ENCODE assay signal across 12 mouse cellular contexts in genomic region chr3:51511983-51512382, GRCm38 (mm10). TPM values are rescaled to one million over a fixed set of nuclear protein-coding genes. Genes with fewer than 3 reads are reported as not detected.
A peak's percentile ranks its signal among the peaks of the same experiment; 100 is the strongest.
DNase-seq lines count a peak whose midpoint lies in the region; ATAC-seq lines count a peak whose summit lies in the region.
"Had no signal": no experiment of that assay in that cellular context is flagged by ENCODE, and none has a peak within 500 bp of the region (broad histone marks: within the 10 kb centered on the region; RNA-seq: fewer than 3 reads in every experiment).

No protein-coding gene starts in this region.

- peak; percentile 62 for ATAC-seq in cerebellum, adult (ENCODE audit: insufficient number of reproducible peaks, low FRiP score, low TSS enrichment)
- no peak for ATAC-seq in megakaryocyte, adult 5-6 weeks (ENCODE audit: poor library complexity, severe bottlenecking)
- ATAC-seq: intestine, postnatal 0 days had no signal

- DNase-seq in cerebellum, postnatal 4 days (ENCODE audit: low spot score in 2 of 2): no peak
- peak; percentile 22 for DNase-seq in 3134 (ENCODE audit: extremely low read depth, insufficient read length, low spot score)
- peak; percentile 67 for DNase-seq in cerebellum, adult 11-12 months
- peak; percentile 55 to 56 for DNase-seq in cerebellum, postnatal 14 days
- DNase-seq in heart, postnatal 4 days: no peak
- DNase-seq in embryo, embryonic 10.5 days (ENCODE audit: low spot score): no peak
- DNase-seq: adrenal gland, adult 8-10 months; forebrain, postnatal 0 days; right cerebral cortex, postnatal 14 days had no signal

RNA-seq across cellular contexts. Expression of gene Rab33b, which starts 28.3 kb away (rescaled TPM):
- 17.5 and 20.0 TPM in 2 replicates for total RNA-seq in megakaryocyte, adult 5-6 weeks (2015)
- 15.8 and 16.2 TPM in 2 replicates for total RNA-seq in megakaryocyte, adult 5-6 weeks (2017)
- 10 to 100 TPM; 13.6 to 14.3 TPM for total RNA-seq in heart, postnatal 4 days (2021)

RNA-seq across cellular contexts. Expression of gene Setd7, which starts 48.7 kb away (rescaled TPM):
- 20.5 and 21.7 TPM in 2 replicates for total RNA-seq in megakaryocyte, adult 5-6 weeks (2015)
- 15.0 and 23.1 TPM in 2 replicates for total RNA-seq in megakaryocyte, adult 5-6 weeks (2017)
- 10 to 100 TPM; 54.0 to 58.7 TPM for total RNA-seq in heart, postnatal 4 days (2021)

Comparison
In these comparisons a context has a peak if more than half of its experiments do, and no peak if none do; other contexts are left out.
1. DNase-seq: peak in 3134 (single experiment), cerebellum, adult 11-12 months (single experiment) and cerebellum, postnatal 14 days (2 of 2); none in cerebellum, postnatal 4 days (0 of 2), heart, postnatal 4 days (single experiment) and embryo, embryonic 10.5 days (single experiment).